Mouse (Mus musculus) embryonic facial prominence, embryonic 13.5 days (tissue): ENCODE data around the gene Spata4. TPM values are rescaled to one million over a fixed set of nuclear protein-coding genes. Genes with fewer than 3 reads are reported as not detected.
"Not testable (repeated sequence)": the region's sequence is repeated elsewhere in the genome, so short reads cannot be mapped to it uniquely, and the experiment has no call there.

Source experiments
- ATAC-seq: fragments of 200-750 bp; cut with Nextera tagmentation; 2 replicates; pipeline ENCODE4 v1.8.0; 2017; ENCODE audit warnings: low read depth; ENCODE audit not compliant: insufficient number of reproducible peaks, insufficient read depth, low FRiP score, low TSS enrichment
- H3K27ac ChIP-seq: fragments of 300-500 bp; sonication (generic); 2 replicates; pipeline ENCODE4 v1.5.1; 2015; ENCODE audit warnings: moderate library complexity, mild to moderate bottlenecking, inconsistent platforms
- H3K27me3 ChIP-seq: fragments of 300-500 bp; sonication (generic); 2 replicates; pipeline ENCODE4 v1.6.1; 2015; ENCODE audit warnings: mild to moderate bottlenecking, inconsistent platforms
- H3K36me3 ChIP-seq: fragments of 300-500 bp; sonication (generic); 2 replicates; pipeline ENCODE4 v1.6.1; 2015; ENCODE audit warnings: mild to moderate bottlenecking, inconsistent platforms
- H3K4me1 ChIP-seq: fragments of 300-500 bp; sonication (generic); 2 replicates; pipeline ENCODE4 v1.6.1; 2015; ENCODE audit warnings: inconsistent platforms
- H3K4me2 ChIP-seq: fragments of 300-500 bp; sonication (generic); 2 replicates; pipeline ENCODE4 v1.6.1; 2015; ENCODE audit warnings: moderate library complexity, mild to moderate bottlenecking, inconsistent platforms
- H3K4me3 ChIP-seq: fragments of 300-500 bp; sonication (generic); 2 replicates; pipeline ENCODE4 v1.5.1; 2015; ENCODE audit warnings: mild to moderate bottlenecking, inconsistent platforms
- H3K9ac ChIP-seq: fragments of 300-500 bp; sonication (generic); 2 replicates; pipeline ENCODE4 v1.6.1; 2015; ENCODE audit warnings: mild to moderate bottlenecking, inconsistent platforms
- H3K9me3 ChIP-seq: fragments of 300-500 bp; sonication (generic); 2 replicates; pipeline ENCODE4 v1.6.1; 2016; ENCODE audit warnings: inconsistent platforms
- WGBS: fragments of 180-500 bp; shearing (Covaris S2); methylation state at CpG from one replicate; pipeline ENCODE4 v1.1.7; 2015; ENCODE audit warnings: mixed read lengths; 5-methylcytosine and 5-hydroxymethylcytosine counted together
- polyA plus RNA-seq: library from polyadenylated mRNA; unstranded; fragments of >200 nt; fragmentation: Nextera tagmentation; extraction: Ambion mirVana; gene quantifications from 2 replicates; pipeline ENCODE4 v1.2.1, GENCODE M21; 2015

Gene Spata4
- polyA plus RNA-seq, 1 experiment from 2014 or later: not detected

DNA sequence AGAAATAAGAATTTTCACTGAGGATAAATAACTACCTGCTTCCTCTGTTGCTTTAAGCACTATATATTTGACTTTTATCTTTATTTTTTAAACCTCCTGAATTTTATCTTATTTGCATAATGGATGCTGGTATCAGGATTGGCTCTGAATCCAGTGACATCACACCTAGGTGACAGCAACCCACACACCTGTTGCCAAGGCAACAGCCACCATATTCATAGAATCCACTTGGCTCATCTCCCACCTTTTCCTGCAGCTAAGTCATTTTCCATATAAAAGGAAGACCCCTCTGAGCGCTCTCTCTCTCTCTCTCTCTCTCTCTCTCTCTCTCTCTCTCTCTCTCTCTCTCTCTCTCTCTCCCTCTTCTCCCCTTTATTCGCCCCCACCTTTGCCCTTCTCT lies 3.6 kb upstream of the Spata4 start:
- H3K36me3 ChIP-seq: no peaks in the 10 kb centered on the region
- 80% methylated on average over 2 of the region's 2 CpGs for WGBS
- no peak overlapping the region for H3K4me3 ChIP-seq
- H3K4me2 ChIP-seq: no peak overlapping the region
- no peak for ATAC-seq
- no peaks in the 10 kb centered on the region for H3K27me3 ChIP-seq
- H3K9me3 ChIP-seq: no peaks in the 10 kb centered on the region
- H3K4me1 ChIP-seq: peaks cover 7% of the 10 kb centered on the region
- no peak overlapping the region for H3K27ac ChIP-seq
- H3K9ac ChIP-seq: no peak overlapping the region

DNA sequence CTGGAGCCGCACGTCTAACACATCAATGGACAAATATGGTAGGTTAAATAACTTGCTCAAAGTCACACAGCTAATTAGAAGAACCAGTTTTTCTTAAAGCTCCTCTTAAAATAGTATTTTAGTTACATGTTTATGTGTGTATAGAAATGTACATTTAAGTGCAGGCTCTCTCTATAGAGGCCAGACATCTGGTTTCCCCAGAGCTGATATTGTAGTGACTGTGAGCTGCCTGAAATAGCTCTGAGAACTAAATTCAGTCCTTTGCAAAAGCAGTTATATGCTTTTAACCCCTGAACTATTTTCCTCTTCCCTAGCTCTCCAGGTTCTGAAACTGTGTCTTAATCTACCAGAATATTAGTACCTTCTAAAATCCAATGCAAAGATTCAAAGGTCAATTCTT lies 3.2 kb upstream of the Spata4 start:
- Histone ChIP-seq H3K4me1 (peaks cover 7% of the 10 kb centered on the region), H3K9ac (no peak overlapping the region), H3K4me3 (no peak overlapping the region), H3K27ac (no peak overlapping the region), H3K9me3 (no peaks in the 10 kb centered on the region), H3K4me2 (no peak overlapping the region), H3K27me3 (no peaks in the 10 kb centered on the region), H3K36me3 (no peaks in the 10 kb centered on the region)
- no peak for ATAC-seq
- 81% methylated on average over 2 of the region's 2 CpGs for WGBS

DNA sequence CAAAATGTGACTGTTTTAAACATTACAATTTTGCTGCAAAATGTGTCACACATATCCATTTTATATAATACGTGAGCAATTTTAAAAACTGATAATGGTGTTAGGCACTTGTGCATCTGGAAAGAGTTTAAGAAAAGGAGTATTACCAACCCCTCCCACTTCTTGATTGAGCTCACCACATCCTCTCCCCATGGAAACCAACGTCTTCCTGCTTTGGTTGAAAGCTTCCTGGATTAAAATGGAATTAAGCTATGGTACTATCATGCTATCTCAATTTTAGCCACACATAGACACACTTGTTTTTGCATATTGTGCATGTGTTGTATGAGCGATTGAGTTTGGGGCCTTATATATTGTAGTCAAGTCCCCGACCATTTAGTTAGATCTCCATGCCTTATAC lies 2.9 kb downstream of the Spata4 start:
- Histone ChIP-seq H3K27me3 (no peaks in the 10 kb centered on the region), H3K27ac (no peak overlapping the region), H3K4me3 (no peak overlapping the region), H3K9me3 (no peaks in the 10 kb centered on the region), H3K4me1 (peaks cover 7% of the 10 kb centered on the region), H3K36me3 (no peaks in the 10 kb centered on the region), H3K9ac (no peak overlapping the region), H3K4me2 (no peak overlapping the region)
- no peak for ATAC-seq
- WGBS: 67% methylated on average over 4 of the region's 4 CpGs

DNA sequence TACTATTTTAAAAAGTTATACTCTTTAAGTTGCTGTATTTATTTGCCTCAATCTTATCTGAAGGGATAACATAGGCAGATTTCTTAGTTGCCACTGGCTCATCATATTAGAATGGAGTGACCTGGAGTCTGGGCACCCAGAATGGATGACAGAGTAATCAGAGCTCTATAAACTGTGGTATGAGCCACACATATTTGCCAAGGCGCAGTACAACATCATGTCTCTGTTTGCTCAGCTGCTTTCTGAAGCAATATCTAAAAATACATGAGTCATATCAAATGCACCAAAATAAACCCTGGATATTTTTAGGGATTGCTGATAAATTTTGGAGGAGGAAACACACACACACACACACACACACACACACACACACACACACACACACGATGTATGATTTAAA lies 8.8 kb downstream of the Spata4 start:
- Histone ChIP-seq H3K9ac (no peak overlapping the region), H3K4me3 (no peak overlapping the region)
- 86% methylated on average over 2 of the region's 2 CpGs for WGBS

DNA sequence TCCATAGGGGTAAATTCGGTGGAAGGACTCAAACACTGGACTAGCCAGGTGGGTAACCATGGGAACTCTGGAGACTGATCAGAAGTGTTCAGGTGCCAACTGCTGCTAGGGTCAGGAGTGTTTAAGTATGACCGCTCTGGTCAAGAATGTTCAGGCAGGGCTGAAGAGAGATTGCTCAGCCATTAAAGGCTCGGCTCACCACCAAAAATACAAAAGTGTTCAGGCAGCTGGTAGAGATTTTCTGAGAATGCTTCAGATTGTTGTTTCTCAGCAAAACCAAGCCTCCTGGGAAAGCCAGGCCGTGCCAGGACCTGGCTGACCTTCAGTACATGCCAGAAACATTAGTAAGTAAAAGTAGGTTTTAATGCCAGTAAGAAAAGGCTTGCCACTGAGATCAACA lies 9.7 kb downstream of the Spata4 start:
- no peaks in the 10 kb centered on the region for H3K4me1 ChIP-seq
- H3K27ac ChIP-seq: no peak overlapping the region
- 67% methylated on average over 4 of the region's 4 CpGs for WGBS
- H3K4me2 ChIP-seq: no peak overlapping the region
- no peaks in the 10 kb centered on the region for H3K27me3 ChIP-seq
- no peak overlapping the region for H3K4me3 ChIP-seq
- no peak for ATAC-seq
- H3K9ac ChIP-seq: no peak overlapping the region
- H3K36me3 ChIP-seq: no peaks in the 10 kb centered on the region
- H3K9me3 ChIP-seq: no peaks in the 10 kb centered on the region

More for the DNA sequence above, 8.8 kb downstream of the Spata4 start:
- Histone ChIP-seq H3K9me3 (no peaks in the 10 kb centered on the region), H3K27ac (no peak overlapping the region), H3K4me2 (no peak overlapping the region), H3K27me3 (no peaks in the 10 kb centered on the region), H3K36me3 (no peaks in the 10 kb centered on the region), H3K4me1 (no peaks in the 10 kb centered on the region)
- no peak for ATAC-seq

DNA sequence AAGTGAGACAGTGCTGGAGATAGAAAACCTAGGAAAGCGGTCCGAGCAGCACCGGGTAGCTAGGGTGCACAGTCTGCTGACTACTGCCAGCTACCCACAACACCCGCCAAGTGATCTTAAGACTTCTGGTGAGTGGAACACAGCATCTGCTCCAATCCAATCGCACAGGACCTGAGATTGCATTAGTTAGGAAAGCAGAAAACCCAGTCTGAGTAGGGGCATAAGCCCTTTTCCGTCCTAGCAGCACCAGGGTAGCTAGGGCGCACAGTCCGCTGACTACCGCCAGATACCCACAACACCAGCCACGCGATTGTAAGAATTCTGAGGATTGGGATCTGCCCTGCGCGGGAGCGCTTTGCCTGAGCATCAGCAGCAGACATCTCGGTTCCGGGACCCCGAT lies 16.1 kb downstream of the Spata4 start:
- H3K9ac ChIP-seq, H3K27me3 ChIP-seq, H3K27ac ChIP-seq, H3K4me1 ChIP-seq, H3K9me3 ChIP-seq, ATAC-seq, H3K4me3 ChIP-seq, H3K36me3 ChIP-seq, H3K4me2 ChIP-seq: not testable (repeated sequence)
- 91% methylated on average over 17 of the region's 17 CpGs for WGBS

DNA sequence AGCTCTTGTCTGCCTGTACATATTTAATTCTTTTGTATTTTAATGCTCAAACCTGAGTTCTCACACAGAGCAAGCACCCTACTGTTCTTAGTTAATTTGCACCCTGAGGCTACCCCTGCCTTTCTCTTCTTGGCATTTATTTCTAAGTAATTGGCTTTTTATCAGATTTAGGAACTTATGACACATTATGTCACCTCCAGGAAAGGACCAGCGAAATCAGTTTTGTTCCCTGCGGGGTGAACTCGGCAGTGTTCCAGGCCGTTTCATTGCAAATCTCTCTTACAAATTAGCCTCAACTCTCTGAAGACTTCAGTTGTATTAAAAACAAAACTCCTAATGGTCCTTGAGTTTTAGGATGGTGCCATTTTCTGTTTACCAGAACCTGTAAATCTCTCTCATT lies 38.1 kb downstream of the Spata4 start:
- Histone ChIP-seq H3K27me3 (no peaks in the 10 kb centered on the region), H3K9ac (no peak overlapping the region), H3K4me2 (no peak overlapping the region), H3K27ac (no peak overlapping the region), H3K36me3 (no peaks in the 10 kb centered on the region), H3K4me1 (no peaks in the 10 kb centered on the region), H3K9me3 (no peaks in the 10 kb centered on the region), H3K4me3 (no peak overlapping the region)
- ATAC-seq: no peak
- 71% methylated on average over 4 of the region's 4 CpGs for WGBS

Other genes starting within 250 kb of the Spata4 start
- gene Asb5, start 71.2 kb upstream of the Spata4 start, polyA plus RNA-seq: 6.8 and 7.7 TPM in 2 replicates
- 80.2 and 91.0 TPM in 2 replicates for gene Spcs3, start 70.8 kb upstream of the Spata4 start, polyA plus RNA-seq